8 mouse cellular contexts compared by ENCODE assay signal in genomic region chr3:122814531-122814930, GRCm38 (mm10).
DNase-seq lines count a peak whose midpoint lies in the region; ATAC-seq and TF ChIP-seq lines count a peak whose summit lies in the region.

No protein-coding gene starts in this region.

- 0 out of 2 replicates have a peak overlapping the region, but pooled peaks have one; percentile 44 for H3K27ac ChIP-seq in forebrain, embryonic 13.5 days
- H3K27ac ChIP-seq in forebrain, embryonic 10.5 days = no peak overlapping the region
- no peak overlapping the region for H3K27ac ChIP-seq in midbrain, embryonic 11.5 days (ENCODE audit: low read depth, low read length)
- no peak overlapping the region for H3K27ac ChIP-seq in midbrain, embryonic 10.5 days (replicated peaks)
- H3K27ac ChIP-seq in stomach, postnatal 0 days (replicated peaks) = peak overlapping the region; percentile 86
- no peak overlapping the region for H3K27ac ChIP-seq in midbrain, embryonic 13.5 days

- no peak overlapping the region for H3K4me2 ChIP-seq in forebrain, embryonic 13.5 days
- no peak overlapping the region for H3K4me2 ChIP-seq in midbrain, embryonic 11.5 days
- H3K4me2 ChIP-seq in stomach, postnatal 0 days (replicated peaks; ENCODE audit: low read depth) = no peak overlapping the region
- H3K4me2 ChIP-seq in midbrain, embryonic 13.5 days (replicated peaks) = no peak overlapping the region

- H3K9me3 ChIP-seq in forebrain, embryonic 13.5 days (replicated peaks) = no peaks in the 10 kb centered on the region
- H3K9me3 ChIP-seq in forebrain, embryonic 10.5 days = no peaks in the 10 kb centered on the region
- H3K9me3 ChIP-seq in midbrain, embryonic 11.5 days (ENCODE audit: control insufficient read depth, low read length) = no peaks in the 10 kb centered on the region
- no peaks in the 10 kb centered on the region for H3K9me3 ChIP-seq in midbrain, embryonic 10.5 days (replicated peaks)
- no peaks in the 10 kb centered on the region for H3K9me3 ChIP-seq in stomach, postnatal 0 days (ENCODE audit: control insufficient read depth, low read length)
- no peaks in the 10 kb centered on the region for H3K9me3 ChIP-seq in midbrain, embryonic 13.5 days

- H3K9ac ChIP-seq in forebrain, embryonic 13.5 days = no peak overlapping the region
- no peak overlapping the region for H3K9ac ChIP-seq in midbrain, embryonic 11.5 days (ENCODE audit: low read length)
- no peak overlapping the region for H3K9ac ChIP-seq in stomach, postnatal 0 days (ENCODE audit: low read length)
- no peak overlapping the region for H3K9ac ChIP-seq in midbrain, embryonic 13.5 days (replicated peaks)

- H3K27me3 ChIP-seq in forebrain, embryonic 13.5 days = no peaks in the 10 kb centered on the region
- H3K27me3 ChIP-seq in forebrain, embryonic 10.5 days (ENCODE audit: poor library complexity, severe bottlenecking) = 0 out of 2 replicates have a peak, but pooled peaks cover 4% of the 10 kb centered on the region
- H3K27me3 ChIP-seq in midbrain, embryonic 11.5 days (ENCODE audit: control insufficient read depth, insufficient read depth, low read length) = no peaks in the 10 kb centered on the region
- H3K27me3 ChIP-seq in midbrain, embryonic 10.5 days (ENCODE audit: low read depth, poor library complexity, severe bottlenecking) = no peaks in the 10 kb centered on the region
- no peaks in the 10 kb centered on the region for H3K27me3 ChIP-seq in stomach, postnatal 0 days (ENCODE audit: control insufficient read depth, insufficient read depth, low read length)
- no peaks in the 10 kb centered on the region for H3K27me3 ChIP-seq in midbrain, embryonic 13.5 days

- intact Hi-C loops in left cerebral cortex, postnatal 14 days (cut with DNase I) = no loop called here

- TF ChIP-seq CTCF in stomach, postnatal 0 days (IDR thresholded peaks at IDR 0.05; ENCODE audit: low read depth) = no peak

- H3K36me3 ChIP-seq in forebrain, embryonic 13.5 days (ENCODE audit: poor library complexity, severe bottlenecking) = no peaks in the 10 kb centered on the region
- H3K36me3 ChIP-seq in forebrain, embryonic 10.5 days (replicated peaks) = no peaks in the 10 kb centered on the region
- no peaks in the 10 kb centered on the region for H3K36me3 ChIP-seq in midbrain, embryonic 11.5 days (ENCODE audit: control insufficient read depth, insufficient read depth, low read length)
- peaks cover 6% of the 10 kb centered on the region; the same call in 1 of the 2 replicates for H3K36me3 ChIP-seq in midbrain, embryonic 10.5 days
- H3K36me3 ChIP-seq in stomach, postnatal 0 days (ENCODE audit: control insufficient read depth, insufficient read depth, low read length) = no peaks in the 10 kb centered on the region
- no peaks in the 10 kb centered on the region for H3K36me3 ChIP-seq in midbrain, embryonic 13.5 days

- WGBS in forebrain, embryonic 13.5 days = 75% methylated on average over 4 of the region's 4 CpGs
- WGBS in forebrain, embryonic 10.5 days = 81% methylated on average over 4 of the region's 4 CpGs
- 78% methylated on average over 4 of the region's 4 CpGs for whole genome bisulfite sequencing in midbrain, embryonic 11.5 days
- 82% methylated on average over 4 of the region's 4 CpGs for WGBS in midbrain, embryonic 10.5 days
- 44% methylated on average over 4 of the region's 4 CpGs for WGBS in stomach, postnatal 0 days
- WGBS in midbrain, embryonic 13.5 days = 80% methylated on average over 4 of the region's 4 CpGs

- no peak overlapping the region for H3K4me3 ChIP-seq in forebrain, embryonic 13.5 days
- H3K4me3 ChIP-seq in forebrain, embryonic 10.5 days = no peak overlapping the region
- no peak overlapping the region for H3K4me3 ChIP-seq in midbrain, embryonic 11.5 days (ENCODE audit: low read depth, low read length)
- no peak overlapping the region for H3K4me3 ChIP-seq in midbrain, embryonic 10.5 days
- H3K4me3 ChIP-seq in stomach, postnatal 0 days (ENCODE audit: low read depth, low read length) = no peak overlapping the region
- no peak overlapping the region for H3K4me3 ChIP-seq in midbrain, embryonic 13.5 days (replicated peaks)

- ATAC-seq in forebrain, embryonic 13.5 days = peak; percentile 38; the same call in 1 of the 2 replicates
- no peak for ATAC-seq in midbrain, embryonic 11.5 days (ENCODE audit: low FRiP score)
- peak; percentile 57; the same call in 1 of the 2 replicates for ATAC-seq in stomach, postnatal 0 days (ENCODE audit: low FRiP score, low TSS enrichment)
- ATAC-seq in midbrain, embryonic 13.5 days = no peak

- no peak for TF ChIP-seq EP300 in stomach, postnatal 0 days (optimal IDR thresholded peaks at IDR 0.05)

- H3K4me1 ChIP-seq in forebrain, embryonic 13.5 days = no peaks in the 10 kb centered on the region
- H3K4me1 ChIP-seq in forebrain, embryonic 10.5 days = no peaks in the 10 kb centered on the region; the same call in 1 of the 2 replicates
- H3K4me1 ChIP-seq in midbrain, embryonic 11.5 days (ENCODE audit: control insufficient read depth, insufficient read depth, low read length) = no peaks in the 10 kb centered on the region
- peaks cover 13% of the 10 kb centered on the region; the same call in 1 of the 2 replicates for H3K4me1 ChIP-seq in midbrain, embryonic 10.5 days
- peaks cover 5% of the 10 kb centered on the region; the same call in 1 of the 2 replicates for H3K4me1 ChIP-seq in stomach, postnatal 0 days (replicated peaks; ENCODE audit: control insufficient read depth, insufficient read depth)
- H3K4me1 ChIP-seq in midbrain, embryonic 13.5 days (replicated peaks) = peaks cover 8% of the 10 kb centered on the region; the same call in 1 of the 2 replicates

- no peak for DNase-seq in forebrain, embryonic 10.5 days (ENCODE audit: extremely low spot score, low spot score)
- peak; percentile 60 for DNase-seq in midbrain, embryonic 11.5 days (ENCODE audit: low spot score, missing footprints)
- DNase-seq in midbrain, embryonic 10.5 days (ENCODE audit: low spot score) = no peak
- DNase-seq in left cerebral cortex, postnatal 14 days (ENCODE audit: low spot score in 2 of 2) = peak; percentile 18 to 67
- DNase-seq in stomach, postnatal 0 days (ENCODE audit: low spot score) = no peak
- DNase-seq in testis, postnatal 10 days (ENCODE audit: low spot score) = no peak

Comparison
In these comparisons a context has a peak if more than half of its experiments do, and no peak if none do; other contexts are left out.
1. H3K27ac ChIP-seq: peak in forebrain, embryonic 13.5 days (single experiment) and stomach, postnatal 0 days (single experiment); none in forebrain, embryonic 10.5 days (single experiment), midbrain, embryonic 11.5 days (single experiment), midbrain, embryonic 10.5 days (single experiment) and midbrain, embryonic 13.5 days (single experiment).
2. DNase-seq: peak in midbrain, embryonic 11.5 days (single experiment) and left cerebral cortex, postnatal 14 days (2 of 2); none in forebrain, embryonic 10.5 days (single experiment), midbrain, embryonic 10.5 days (single experiment), stomach, postnatal 0 days (single experiment) and testis, postnatal 10 days (single experiment).
3. ATAC-seq: peak in forebrain, embryonic 13.5 days (single experiment) and stomach, postnatal 0 days (single experiment); none in midbrain, embryonic 11.5 days (single experiment) and midbrain, embryonic 13.5 days (single experiment).